Mouse (Mus musculus) kidney, adult 2 months (tissue): ENCODE measurements at regions not wholly inside any gene's neighbourhood (a gene's known extent, or its start where the extent isn't known, plus 50 kb on each side); places are given as distances from the start of the nearest gene placed in this dataset.
"Not testable (repeated sequence)": the region's sequence is repeated elsewhere in the genome, so short reads cannot be mapped to it uniquely, and the experiment has no call there.

Experiments used
- CTCF ChIP-seq: fragments of 200-500 bp; conservative IDR thresholded peaks from 2 replicates; pipeline ENCODE4 v1.5.1; 2011; ENCODE audit warnings: low read depth, mild to moderate bottlenecking, control low read depth, low read length, moderate library complexity, mixed read lengths; ENCODE audit not compliant: insufficient read depth, insufficient read length
- POLR2A ChIP-seq: fragments of 200-500 bp; IDR thresholded peaks from one replicate; pipeline ENCODE4 v1.6.1; 2011; ENCODE audit warnings: low read depth, low read length, control low read depth

GRCm38 (mm10) chr17:48737181-48737580 is 195.0 kb upstream of the Lrfn2 start:
- not testable (repeated sequence) for TF ChIP-seq POLR2A, CTCF
